Mouse (Mus musculus) midbrain, embryonic 12.5 days (tissue): ENCODE measurements at regions not wholly inside any gene's neighbourhood (a gene's known extent, or its start where the extent isn't known, plus 50 kb on each side); places are given as distances from the start of the nearest gene placed in this dataset.

ENCODE experiments used
- ATAC-seq: fragments of 200-750 bp; cut with Nextera tagmentation; 2 replicates; pipeline ENCODE4 v1.8.0; 2017; ENCODE audit warnings: low read depth, moderate TSS enrichment, moderate library complexity; ENCODE audit not compliant: low FRiP score
- H3K27ac ChIP-seq: fragments of 300-500 bp; sonication (generic); replicated peaks from 2 replicates; pipeline ENCODE4 v1.5.1; 2016; ENCODE audit warnings: mild to moderate bottlenecking
- H3K27me3 ChIP-seq: fragments of 300-500 bp; sonication (generic); 2 replicates; pipeline ENCODE4 v1.6.1; 2016; ENCODE audit warnings: mild to moderate bottlenecking
- H3K36me3 ChIP-seq: fragments of 300-500 bp; sonication (generic); 2 replicates; pipeline ENCODE4 v1.6.1; 2016
- H3K4me1 ChIP-seq: fragments of 300-500 bp; sonication (generic); 2 replicates; pipeline ENCODE4 v1.6.1; 2016
- H3K4me2 ChIP-seq: fragments of 300-500 bp; sonication (generic); replicated peaks from 2 replicates; pipeline ENCODE4 v1.6.1; 2016; ENCODE audit warnings: mild to moderate bottlenecking, moderate library complexity
- H3K4me3 ChIP-seq: fragments of 300-500 bp; sonication (generic); 2 replicates; pipeline ENCODE4 v1.5.1; 2016; ENCODE audit warnings: mild to moderate bottlenecking
- H3K9ac ChIP-seq: fragments of 300-500 bp; sonication (generic); replicated peaks from 2 replicates; pipeline ENCODE4 v1.6.1; 2016; ENCODE audit warnings: mild to moderate bottlenecking, moderate library complexity
- H3K9me3 ChIP-seq: fragments of 300-500 bp; sonication (generic); 2 replicates; pipeline ENCODE4 v1.6.1; 2016; ENCODE audit warnings: mild to moderate bottlenecking
- WGBS: fragments of 180-500 bp; shearing (Covaris S2); methylation state at CpG from one replicate; pipeline ENCODE4 v1.1.7; 2016; 5-methylcytosine and 5-hydroxymethylcytosine counted together

DNA sequence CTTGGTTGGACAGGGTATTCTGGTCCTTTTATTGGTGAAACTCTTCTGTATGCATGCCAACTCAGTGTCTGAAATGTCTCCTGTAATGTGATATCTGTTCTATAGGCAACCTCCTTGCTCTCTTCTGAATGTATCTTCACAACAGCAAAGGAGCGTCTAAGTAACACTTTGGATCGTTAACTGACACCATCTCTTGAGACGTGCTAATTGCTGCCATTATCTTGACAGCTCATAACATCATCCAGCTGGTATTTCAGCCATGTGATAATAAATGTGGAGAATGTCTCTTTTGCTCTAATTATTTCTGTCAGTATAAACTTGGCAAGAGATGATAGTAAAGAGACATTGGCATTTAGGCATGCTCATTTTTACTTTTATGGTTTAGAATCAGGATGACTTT lies 68.8 kb upstream of the Col8a1 start:
- 79% methylated on average over 3 of the region's 3 CpGs for WGBS
- H3K27me3 ChIP-seq: no peaks in the 10 kb centered on the region
- no peak overlapping the region for H3K4me3 ChIP-seq
- H3K36me3 ChIP-seq: no peaks in the 10 kb centered on the region
- no peak for ATAC-seq
- H3K4me2 ChIP-seq: no peak overlapping the region
- H3K4me1 ChIP-seq: no peaks in the 10 kb centered on the region
- H3K27ac ChIP-seq: no peak overlapping the region
- H3K9me3 ChIP-seq: no peaks in the 10 kb centered on the region
- no peak overlapping the region for H3K9ac ChIP-seq

DNA sequence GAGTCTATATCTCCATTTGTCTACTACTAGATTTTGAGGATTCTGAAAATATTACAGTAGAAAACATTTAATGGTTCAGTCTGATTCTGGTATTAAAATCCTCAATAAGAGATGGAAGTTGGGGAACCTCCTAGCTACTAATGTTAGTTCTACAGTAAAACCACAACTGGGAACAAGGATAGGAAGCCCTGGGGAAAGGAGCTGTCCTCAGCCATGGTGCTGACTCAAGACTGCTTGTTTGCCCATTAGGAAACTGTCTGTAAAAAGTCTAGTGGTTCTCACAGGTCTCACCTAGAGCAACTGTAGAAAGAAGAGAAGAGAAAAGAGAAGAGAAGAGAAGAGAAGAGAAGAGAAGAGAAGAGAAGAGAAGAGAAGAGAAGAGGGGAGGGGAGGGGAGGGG lies 90.9 kb upstream of the Col8a1 start:
- no peaks in the 10 kb centered on the region for H3K36me3 ChIP-seq
- H3K27ac ChIP-seq: no peak overlapping the region
- H3K9ac ChIP-seq: no peak overlapping the region
- H3K9me3 ChIP-seq: no peaks in the 10 kb centered on the region
- H3K4me2 ChIP-seq: no peak overlapping the region
- no peaks in the 10 kb centered on the region for H3K4me1 ChIP-seq
- no peak for ATAC-seq
- H3K4me3 ChIP-seq: no peak overlapping the region
- no peaks in the 10 kb centered on the region for H3K27me3 ChIP-seq

DNA sequence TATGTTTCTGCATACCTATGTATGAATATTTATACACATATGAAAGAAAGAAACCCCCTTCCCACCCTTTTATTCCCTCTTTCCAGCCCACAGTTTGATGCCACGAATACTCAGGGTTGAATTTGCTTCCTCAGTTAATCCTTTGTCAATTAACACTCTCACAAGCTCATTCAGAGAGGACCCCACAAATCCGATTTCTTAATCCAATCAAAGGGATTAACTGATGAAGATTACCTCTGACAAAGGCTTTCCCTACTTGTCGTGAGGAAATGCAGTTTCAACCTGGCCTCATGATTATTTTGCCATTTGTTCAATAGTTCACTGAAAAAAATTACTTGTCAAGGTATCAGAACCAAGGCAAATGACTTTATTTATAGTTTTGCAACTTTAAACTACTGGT lies 91.8 kb upstream of the Col8a1 start:
- peak; percentile 34; the same call in 1 of the 2 replicates for ATAC-seq
- Histone ChIP-seq H3K4me3 (no peak overlapping the region), H3K9me3 (no peaks in the 10 kb centered on the region), H3K4me2 (no peak overlapping the region), H3K9ac (no peak overlapping the region), H3K4me1 (no peaks in the 10 kb centered on the region), H3K27ac (no peak overlapping the region), H3K36me3 (no peaks in the 10 kb centered on the region), H3K27me3 (no peaks in the 10 kb centered on the region)
- under 1% methylated on average over 3 of the region's 3 CpGs for WGBS

DNA sequence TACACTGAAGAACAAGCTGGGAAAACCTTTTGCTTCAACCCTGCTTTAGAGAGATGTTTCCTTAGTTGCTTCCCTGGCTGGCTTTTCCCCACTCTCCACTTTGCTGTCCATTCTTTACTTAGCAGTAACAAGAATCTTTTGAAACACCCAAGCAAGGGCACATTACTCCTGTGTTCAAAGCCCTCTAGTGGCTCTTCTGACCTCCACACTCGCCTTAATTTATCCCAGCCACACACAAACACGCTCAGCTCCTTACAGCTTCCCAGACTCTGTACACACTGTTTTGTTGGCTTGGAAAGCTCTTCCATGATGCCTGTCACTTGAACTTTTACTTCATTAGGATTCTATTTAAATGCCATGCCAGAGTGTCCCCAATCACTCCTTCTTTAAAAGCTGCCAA lies 97.3 kb upstream of the Col8a1 start:
- no peak overlapping the region for H3K9ac ChIP-seq
- H3K4me1 ChIP-seq: no peaks in the 10 kb centered on the region
- 47% methylated on average over 2 of the region's 2 CpGs for WGBS
- no peaks in the 10 kb centered on the region for H3K9me3 ChIP-seq
- no peak overlapping the region for H3K4me3 ChIP-seq
- ATAC-seq: no peak
- no peaks in the 10 kb centered on the region for H3K36me3 ChIP-seq
- H3K4me2 ChIP-seq: no peak overlapping the region
- H3K27me3 ChIP-seq: no peaks in the 10 kb centered on the region
- no peak overlapping the region for H3K27ac ChIP-seq

DNA sequence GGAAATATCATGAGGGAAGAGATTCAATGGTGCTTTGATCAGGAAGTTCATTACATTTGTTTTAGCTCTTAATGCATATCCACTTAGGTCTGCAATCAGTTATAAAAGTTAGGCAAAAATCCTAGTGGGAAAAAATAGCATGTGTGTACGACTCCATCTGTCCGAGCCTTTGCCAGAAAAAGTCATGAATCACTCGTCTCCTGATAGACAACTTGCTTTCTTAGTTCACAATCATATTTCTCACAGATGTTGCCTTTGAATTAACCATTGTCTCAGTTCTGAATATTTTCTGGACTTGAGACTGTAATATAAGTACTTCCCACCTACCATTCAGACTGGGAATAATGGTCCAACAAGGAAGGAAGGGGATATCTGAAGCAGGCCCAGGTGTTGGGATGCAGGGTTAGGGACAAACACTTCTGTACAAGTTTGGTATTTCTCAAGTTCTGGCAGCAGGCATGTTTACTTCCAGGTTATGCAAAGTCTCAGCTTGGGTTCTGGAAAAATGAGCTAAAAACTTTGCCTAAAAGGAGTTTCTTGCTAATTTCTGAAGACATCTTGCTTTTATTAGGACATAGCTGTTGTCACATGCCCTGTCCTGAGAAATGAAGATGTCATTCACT lies 98.4 kb upstream of the Col8a1 start:
- no peaks in the 10 kb centered on the region for H3K27me3 ChIP-seq
- H3K9me3 ChIP-seq: no peaks in the 10 kb centered on the region
- no peak overlapping the region for H3K4me3 ChIP-seq
- WGBS: 86% methylated on average over 3 of the region's 3 CpGs
- no peaks in the 10 kb centered on the region for H3K4me1 ChIP-seq
- H3K4me2 ChIP-seq: no peak overlapping the region
- no peaks in the 10 kb centered on the region for H3K36me3 ChIP-seq
- H3K9ac ChIP-seq: no peak overlapping the region
- no peak overlapping the region for H3K27ac ChIP-seq
- no peak for ATAC-seq

DNA sequence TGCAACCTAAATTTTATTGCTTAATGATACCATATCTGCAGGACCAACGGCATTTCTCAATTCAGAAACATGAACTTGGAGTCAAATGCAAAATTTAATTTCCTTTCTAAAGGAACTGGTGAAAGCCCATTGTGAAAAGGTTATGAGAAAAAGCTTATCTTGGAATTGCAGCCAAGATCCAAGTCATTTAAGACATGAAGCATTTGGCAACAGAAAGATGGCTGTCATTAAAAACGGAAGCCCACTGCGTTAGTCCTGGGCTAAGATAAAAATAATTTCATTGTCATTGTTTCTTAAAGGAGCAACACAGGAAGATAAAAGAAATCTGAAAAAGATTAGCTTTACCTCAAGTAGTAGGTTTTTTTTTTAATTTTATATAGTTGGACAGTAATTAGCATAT lies 99.2 kb upstream of the Col8a1 start:
- WGBS: 86% methylated on average over 3 of the region's 3 CpGs
- H3K9ac ChIP-seq: no peak overlapping the region
- H3K9me3 ChIP-seq: no peaks in the 10 kb centered on the region
- ATAC-seq: no peak
- H3K4me3 ChIP-seq: no peak overlapping the region
- peaks cover 8% of the 10 kb centered on the region for H3K4me1 ChIP-seq
- H3K4me2 ChIP-seq: no peak overlapping the region
- no peaks in the 10 kb centered on the region for H3K27me3 ChIP-seq
- H3K27ac ChIP-seq: no peak overlapping the region
- H3K36me3 ChIP-seq: no peaks in the 10 kb centered on the region

DNA sequence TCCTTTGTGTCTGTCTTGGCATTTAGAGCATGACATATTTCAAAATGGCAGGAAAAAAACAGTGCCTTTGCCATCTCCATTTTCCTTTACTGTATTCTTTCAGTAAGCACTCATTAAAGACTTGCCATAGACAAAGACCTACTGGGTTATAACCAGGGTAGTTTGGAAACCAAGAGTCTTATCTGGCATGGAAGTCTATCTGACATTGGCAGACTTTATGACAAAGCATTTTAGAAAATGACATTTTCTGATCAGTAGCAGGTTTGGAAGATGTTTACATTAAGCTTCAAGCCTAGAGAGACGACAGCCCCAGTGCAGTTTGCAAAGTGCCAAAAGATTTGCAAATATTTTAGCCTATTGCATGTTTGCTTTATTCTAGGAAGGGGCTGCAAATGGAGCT lies 102.5 kb upstream of the Col8a1 start:
- H3K27ac ChIP-seq: no peak overlapping the region
- no peaks in the 10 kb centered on the region for H3K36me3 ChIP-seq
- H3K4me2 ChIP-seq: no peak overlapping the region
- no peak overlapping the region for H3K4me3 ChIP-seq
- ATAC-seq: no peak
- 43% methylated on average over 1 of the region's 1 CpGs for WGBS
- H3K4me1 ChIP-seq: peaks cover 12% of the 10 kb centered on the region
- H3K9ac ChIP-seq: no peak overlapping the region
- H3K27me3 ChIP-seq: no peaks in the 10 kb centered on the region
- H3K9me3 ChIP-seq: no peaks in the 10 kb centered on the region

DNA sequence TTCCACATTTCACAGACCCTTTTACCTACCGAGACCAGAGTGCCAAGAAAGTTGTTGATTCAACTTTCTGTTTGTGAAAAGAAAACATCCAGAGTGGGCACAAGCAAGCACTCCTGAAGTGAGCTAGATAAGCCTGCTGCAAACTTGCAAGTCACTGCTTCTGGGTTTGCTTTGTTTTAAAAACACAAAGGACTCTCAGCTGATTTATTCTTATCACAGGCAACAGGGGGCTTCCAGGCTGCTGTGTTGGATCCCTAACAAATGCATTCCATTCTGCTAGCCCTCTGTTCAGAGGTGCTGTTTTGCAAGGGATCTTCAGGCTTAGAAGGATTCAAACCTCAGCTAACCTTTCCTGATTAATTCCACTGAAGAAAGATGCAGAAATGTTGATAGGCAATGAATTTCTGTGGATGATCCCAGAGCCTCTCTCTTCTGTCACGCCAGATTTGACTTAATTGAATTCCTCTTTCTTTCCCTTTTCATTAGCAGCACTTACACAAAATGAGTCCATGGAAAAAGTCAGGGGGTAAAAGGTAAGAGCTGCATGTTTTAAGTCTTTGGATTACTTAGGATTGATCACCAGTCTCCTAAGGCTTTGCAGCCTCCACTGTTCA lies 103.7 kb upstream of the Col8a1 start:
- WGBS: 3% methylated on average over 2 of the region's 2 CpGs
- no peak overlapping the region for H3K9ac ChIP-seq
- no peak overlapping the region for H3K27ac ChIP-seq
- no peaks in the 10 kb centered on the region for H3K27me3 ChIP-seq
- ATAC-seq: peak; percentile 45
- H3K9me3 ChIP-seq: no peaks in the 10 kb centered on the region
- no peaks in the 10 kb centered on the region for H3K36me3 ChIP-seq
- no peak overlapping the region for H3K4me3 ChIP-seq
- 0 out of 2 replicates have a peak overlapping the region, but pooled peaks have one; percentile 11 for H3K4me2 ChIP-seq
- H3K4me1 ChIP-seq: peaks cover 12% of the 10 kb centered on the region

DNA sequence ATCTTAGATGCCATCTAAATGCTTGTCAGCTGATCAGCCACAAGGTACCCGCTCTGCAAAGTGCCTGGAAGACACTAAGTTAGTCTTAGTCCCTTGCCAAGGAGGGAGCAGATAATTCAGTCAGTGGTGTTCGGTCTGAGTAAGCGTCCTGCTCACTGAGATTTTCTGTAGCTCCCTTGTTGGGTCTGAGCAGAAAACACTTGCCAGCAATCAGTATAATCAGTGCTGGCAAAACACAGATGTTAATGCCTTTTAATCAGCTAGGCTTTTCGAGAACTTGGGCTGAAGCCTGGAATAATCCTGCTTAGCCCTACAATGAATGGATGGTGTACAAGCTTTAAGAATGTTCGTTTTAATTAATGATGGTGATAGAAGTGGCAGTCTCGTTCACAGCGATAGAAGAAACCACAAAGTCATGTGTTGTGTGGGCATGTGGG lies 104.2 kb upstream of the Col8a1 start:
- Histone ChIP-seq H3K9ac (no peak overlapping the region), H3K4me3 (no peak overlapping the region), H3K27ac (no peak overlapping the region), H3K4me1 (peaks cover 12% of the 10 kb centered on the region), H3K27me3 (no peaks in the 10 kb centered on the region), H3K4me2 (0 out of 2 replicates have a peak overlapping the region, but pooled peaks have one; percentile 11), H3K36me3 (no peaks in the 10 kb centered on the region), H3K9me3 (no peaks in the 10 kb centered on the region)
- WGBS: 7% methylated on average over 7 of the region's 7 CpGs
- peak; percentile 79 for ATAC-seq

DNA sequence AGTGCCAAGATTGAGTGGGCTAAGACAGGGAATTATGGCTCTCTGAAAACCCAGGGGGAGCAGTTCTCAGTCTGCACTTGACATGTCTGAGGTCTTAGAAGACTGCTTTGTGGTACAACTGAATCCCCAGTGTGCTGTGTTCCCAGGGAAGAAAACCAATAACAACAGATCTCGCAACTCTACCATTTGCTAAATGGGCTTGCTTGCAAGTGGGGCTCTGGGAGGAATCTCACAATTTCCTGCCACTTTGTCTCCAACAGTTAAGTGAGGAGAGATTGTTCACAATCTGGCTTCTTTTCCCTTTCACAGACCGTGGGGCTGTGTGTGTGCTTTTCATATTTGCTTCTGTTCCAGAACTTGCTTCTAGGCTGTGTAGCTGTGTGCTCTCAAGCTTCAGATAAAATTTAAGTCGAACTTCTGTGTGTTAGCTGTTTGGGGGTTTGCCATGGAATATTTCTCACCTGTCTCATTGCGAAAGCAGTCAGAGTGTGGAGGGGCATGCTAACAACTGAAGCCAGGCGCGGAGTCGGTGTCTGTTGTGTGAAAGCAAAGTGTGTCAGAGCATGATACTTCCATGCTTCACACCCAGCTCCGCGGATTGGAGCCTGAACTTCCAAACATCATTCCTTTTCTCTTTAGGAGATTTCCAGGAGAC lies 108.8 kb upstream of the Col8a1 start:
- Histone ChIP-seq H3K4me2 (no peak overlapping the region), H3K4me1 (peaks cover 9% of the 10 kb centered on the region), H3K9ac (no peak overlapping the region), H3K9me3 (no peaks in the 10 kb centered on the region), H3K36me3 (no peaks in the 10 kb centered on the region), H3K4me3 (no peak overlapping the region), H3K27me3 (no peaks in the 10 kb centered on the region), H3K27ac (no peak overlapping the region)
- 71% methylated on average over 9 of the region's 9 CpGs for WGBS
- ATAC-seq: no peak

DNA sequence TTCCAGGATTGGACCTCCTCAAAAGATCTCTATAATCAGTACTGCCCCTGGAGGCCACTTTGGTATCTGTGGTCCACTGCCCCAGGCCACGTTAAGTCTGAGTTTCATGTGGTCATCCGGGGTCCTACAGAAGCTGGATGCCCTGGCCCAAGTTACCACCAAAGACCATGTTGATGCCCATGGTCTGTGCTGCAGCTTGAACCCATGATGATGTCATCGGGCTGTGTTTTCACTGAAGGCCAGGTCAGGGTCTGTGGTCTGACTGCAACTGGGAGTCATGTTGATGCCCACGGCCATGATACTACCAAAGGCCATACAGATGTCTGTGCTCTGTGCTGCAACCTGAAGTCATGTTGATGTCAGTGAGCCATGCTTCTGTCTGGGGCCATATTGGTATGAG lies 122.3 kb upstream of the Col8a1 start:
- WGBS: 95% methylated on average over 4 of the region's 4 CpGs
- Histone ChIP-seq H3K4me3 (no peak overlapping the region), H3K27me3 (no peaks in the 10 kb centered on the region), H3K9ac (no peak overlapping the region), H3K27ac (no peak overlapping the region), H3K4me1 (no peaks in the 10 kb centered on the region), H3K4me2 (no peak overlapping the region), H3K9me3 (no peaks in the 10 kb centered on the region), H3K36me3 (no peaks in the 10 kb centered on the region)
- ATAC-seq: no peak

DNA sequence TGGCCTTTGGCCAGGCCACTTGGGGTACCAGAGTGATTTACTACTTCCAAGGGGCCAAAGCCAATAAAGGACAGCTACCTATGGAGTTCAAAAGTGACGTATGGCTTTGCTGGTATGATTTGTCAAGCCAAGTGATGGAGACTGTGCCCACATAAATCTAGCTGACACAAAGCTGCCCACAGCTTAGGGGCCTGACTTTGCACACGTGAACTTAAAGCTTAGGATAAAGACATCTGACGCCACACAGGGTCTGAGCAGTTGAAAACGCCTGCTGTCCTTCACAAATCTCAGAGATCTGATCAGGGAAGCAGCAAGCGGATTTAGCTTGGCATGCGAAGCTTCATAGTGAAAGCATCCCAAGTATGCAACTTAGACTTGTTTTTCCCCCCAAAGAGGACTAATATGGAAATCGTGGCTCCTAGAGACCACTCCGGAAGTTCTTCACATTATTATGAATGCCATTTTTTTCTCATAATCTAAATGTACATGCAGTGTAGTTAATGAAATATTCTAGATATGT lies 127.1 kb upstream of the Col8a1 start:
- Histone ChIP-seq H3K27ac (no peak overlapping the region), H3K9ac (no peak overlapping the region), H3K4me1 (no peaks in the 10 kb centered on the region), H3K9me3 (no peaks in the 10 kb centered on the region), H3K4me3 (no peak overlapping the region), H3K36me3 (no peaks in the 10 kb centered on the region), H3K4me2 (no peak overlapping the region), H3K27me3 (no peaks in the 10 kb centered on the region)
- WGBS: 58% methylated on average over 8 of the region's 8 CpGs
- no peak for ATAC-seq
